Mouse (Mus musculus) neural tube, embryonic 13.5 days (tissue): ENCODE data around the gene Agap1. TPM values are rescaled to one million over a fixed set of nuclear protein-coding genes. Genes with fewer than 3 reads are reported as not detected.

Source experiments
- ATAC-seq: fragments of 200-750 bp; cut with Nextera tagmentation; 2 replicates; pipeline ENCODE4 v1.8.0; 2017; ENCODE audit warnings: low read depth, mild to moderate bottlenecking, moderate TSS enrichment, moderate library complexity
- H3K27ac ChIP-seq: fragments of 300-500 bp; sonication (generic); replicated peaks from 2 replicates; pipeline ENCODE4 v1.5.1; 2015; ENCODE audit warnings: moderate library complexity, mild to moderate bottlenecking, inconsistent platforms
- H3K27me3 ChIP-seq: fragments of 300-500 bp; sonication (generic); 2 replicates; pipeline ENCODE4 v1.6.1; 2015; ENCODE audit warnings: mild to moderate bottlenecking, inconsistent platforms
- H3K36me3 ChIP-seq: fragments of 300-500 bp; sonication (generic); 2 replicates; pipeline ENCODE4 v1.6.1; 2015; ENCODE audit warnings: mild to moderate bottlenecking, inconsistent platforms
- H3K4me1 ChIP-seq: fragments of 300-500 bp; sonication (generic); replicated peaks from 2 replicates; pipeline ENCODE4 v1.6.1; 2015; ENCODE audit warnings: inconsistent platforms
- H3K4me2 ChIP-seq: fragments of 300-500 bp; sonication (generic); 2 replicates; pipeline ENCODE4 v1.6.1; 2015; ENCODE audit warnings: inconsistent platforms, mild to moderate bottlenecking, moderate library complexity
- H3K4me3 ChIP-seq: fragments of 300-500 bp; sonication (generic); 2 replicates; pipeline ENCODE4 v1.5.1; 2015; ENCODE audit warnings: mild to moderate bottlenecking, inconsistent platforms
- H3K9ac ChIP-seq: fragments of 300-500 bp; sonication (generic); 2 replicates; pipeline ENCODE4 v1.6.1; 2015; ENCODE audit warnings: moderate library complexity, mild to moderate bottlenecking, inconsistent platforms
- H3K9me3 ChIP-seq: fragments of 300-500 bp; sonication (generic); 2 replicates; pipeline ENCODE4 v1.6.1; 2016; ENCODE audit warnings: inconsistent platforms
- WGBS: fragments of 180-500 bp; shearing (Covaris S2); methylation state at CpG from one replicate; pipeline ENCODE4 v1.1.7; 2015; 5-methylcytosine and 5-hydroxymethylcytosine counted together
- polyA plus RNA-seq: library from polyadenylated mRNA; unstranded; fragments of >200 nt; fragmentation: Nextera tagmentation; extraction: Ambion mirVana; gene quantifications from 2 replicates; pipeline ENCODE4 v1.2.1, GENCODE M21; 2015

Gene Agap1
- 48.1 and 52.9 TPM in 2 replicates for polyA plus RNA-seq

GRCm38 (mm10) chr1:89454196-89455123, at the start of gene Agap1:
Gene Agap1, plus strand, starts transcription at chr1:89454806.
- H3K4me3 ChIP-seq = peak within 1 kb of the TSS; percentile 87
- peaks cover 6% of the 10 kb centered on the region for H3K9me3 ChIP-seq
- peak within 1 kb of the TSS; percentile 94 for H3K9ac ChIP-seq
- peak; percentile 91 for ATAC-seq
- H3K4me2 ChIP-seq = peak within 1 kb of the TSS; percentile 90
- H3K36me3 ChIP-seq = no peaks in the 10 kb centered on the region
- no peaks in the 10 kb centered on the region for H3K27me3 ChIP-seq
- peaks cover 28% of the 10 kb centered on the region for H3K4me1 ChIP-seq
- under 1% methylated on average over 93 of the region's 118 CpGs for WGBS
- peak within 1 kb of the TSS; percentile 92 for H3K27ac ChIP-seq

GRCm38 (mm10) chr1:89405991-89406390, 48.6 kb upstream of the Agap1 start:
- ATAC-seq = no peak
- 44% methylated on average over 6 of the region's 6 CpGs for WGBS

GRCm38 (mm10) chr1:89407986-89408385, 46.6 kb upstream of the Agap1 start:
- Histone ChIP-seq H3K27me3 (no peaks in the 10 kb centered on the region), H3K4me2 (no peak overlapping the region), H3K9me3 (no peaks in the 10 kb centered on the region), H3K4me3 (no peak overlapping the region), H3K4me1 (0 out of 2 replicates have a peak, but pooled peaks cover 3% of the 10 kb centered on the region), H3K9ac (no peak overlapping the region), H3K27ac (no peak overlapping the region), H3K36me3 (no peaks in the 10 kb centered on the region)
- no peak for ATAC-seq
- 84% methylated on average over 8 of the region's 8 CpGs for WGBS

More at GRCm38 (mm10) chr1:89405991-89406390, 48.6 kb upstream of the Agap1 start:
- H3K27ac ChIP-seq = no peak overlapping the region
- H3K9ac ChIP-seq = no peak overlapping the region
- no peaks in the 10 kb centered on the region for H3K27me3 ChIP-seq
- no peak overlapping the region for H3K4me2 ChIP-seq
- H3K4me1 ChIP-seq = peaks cover 5% of the 10 kb centered on the region
- H3K36me3 ChIP-seq = no peaks in the 10 kb centered on the region
- H3K9me3 ChIP-seq = no peaks in the 10 kb centered on the region
- H3K4me3 ChIP-seq = no peak overlapping the region

- no peak for ATAC-seq
These were observed 41.5 kb upstream of the Agap1 start for GRCm38 (mm10) chr1:89413122-89413521.

GRCm38 (mm10) chr1:89414563-89414962, 40.0 kb upstream of the Agap1 start:
- Histone ChIP-seq H3K4me3 (no peak overlapping the region), H3K9ac (no peak overlapping the region), H3K4me1 (peaks cover 9% of the 10 kb centered on the region), H3K27me3 (no peaks in the 10 kb centered on the region), H3K9me3 (no peaks in the 10 kb centered on the region), H3K4me2 (no peak overlapping the region), H3K36me3 (no peaks in the 10 kb centered on the region), H3K27ac (no peak overlapping the region)
- WGBS = 61% methylated on average over 9 of the region's 9 CpGs
- ATAC-seq = no peak

More at GRCm38 (mm10) chr1:89413122-89413521, 41.5 kb upstream of the Agap1 start:
- H3K27me3 ChIP-seq = no peaks in the 10 kb centered on the region
- WGBS = 75% methylated on average over 2 of the region's 2 CpGs
- no peak overlapping the region for H3K9ac ChIP-seq
- H3K36me3 ChIP-seq = no peaks in the 10 kb centered on the region
- H3K4me3 ChIP-seq = no peak overlapping the region
- H3K9me3 ChIP-seq = no peaks in the 10 kb centered on the region
- H3K4me1 ChIP-seq = peaks cover 9% of the 10 kb centered on the region
- no peak overlapping the region for H3K27ac ChIP-seq
- no peak overlapping the region for H3K4me2 ChIP-seq

- Histone ChIP-seq H3K4me3 (no peak overlapping the region), H3K4me1 (peaks cover 9% of the 10 kb centered on the region), H3K27me3 (no peaks in the 10 kb centered on the region), H3K36me3 (no peaks in the 10 kb centered on the region), H3K9me3 (no peaks in the 10 kb centered on the region), H3K27ac (no peak overlapping the region), H3K9ac (no peak overlapping the region), H3K4me2 (no peak overlapping the region)
- WGBS = 22% methylated on average over 5 of the region's 5 CpGs
- ATAC-seq = no peak
These were observed 37.7 kb upstream of the Agap1 start for GRCm38 (mm10) chr1:89416929-89417328.

- H3K36me3 ChIP-seq = no peaks in the 10 kb centered on the region
- no peaks in the 10 kb centered on the region for H3K27me3 ChIP-seq
- H3K27ac ChIP-seq = no peak overlapping the region
- no peak overlapping the region for H3K9ac ChIP-seq
- no peak for ATAC-seq
- H3K4me1 ChIP-seq = no peaks in the 10 kb centered on the region
- 76% methylated on average over 11 of the region's 11 CpGs for WGBS
- H3K4me2 ChIP-seq = no peak overlapping the region
- no peak overlapping the region for H3K4me3 ChIP-seq
- no peaks in the 10 kb centered on the region for H3K9me3 ChIP-seq
These were observed 34.0 kb upstream of the Agap1 start for GRCm38 (mm10) chr1:89420642-89421041.

- H3K9me3 ChIP-seq = no peaks in the 10 kb centered on the region
- H3K27me3 ChIP-seq = no peaks in the 10 kb centered on the region
- 76% methylated on average over 4 of the region's 4 CpGs for WGBS
- no peaks in the 10 kb centered on the region for H3K36me3 ChIP-seq
- no peak overlapping the region for H3K9ac ChIP-seq
- no peak overlapping the region for H3K4me2 ChIP-seq
- ATAC-seq = no peak
- H3K4me1 ChIP-seq = no peaks in the 10 kb centered on the region
- H3K27ac ChIP-seq = no peak overlapping the region
- no peak overlapping the region for H3K4me3 ChIP-seq
These were observed 33.2 kb upstream of the Agap1 start for GRCm38 (mm10) chr1:89421401-89421800.

GRCm38 (mm10) chr1:89424563-89424962, 30.0 kb upstream of the Agap1 start:
- Histone ChIP-seq H3K9me3 (no peaks in the 10 kb centered on the region), H3K27ac (no peak overlapping the region), H3K4me3 (no peak overlapping the region), H3K36me3 (no peaks in the 10 kb centered on the region), H3K4me1 (no peaks in the 10 kb centered on the region), H3K27me3 (no peaks in the 10 kb centered on the region), H3K4me2 (no peak overlapping the region), H3K9ac (no peak overlapping the region)
- ATAC-seq = no peak
- 68% methylated on average over 6 of the region's 6 CpGs for WGBS

- no peak for ATAC-seq
- H3K4me3 ChIP-seq = no peak overlapping the region
- 80% methylated on average over 8 of the region's 8 CpGs for WGBS
These were observed 28.5 kb upstream of the Agap1 start for GRCm38 (mm10) chr1:89426137-89426536.

GRCm38 (mm10) chr1:89428671-89429070, 25.9 kb upstream of the Agap1 start:
- no peaks in the 10 kb centered on the region for H3K27me3 ChIP-seq
- H3K9ac ChIP-seq = no peak overlapping the region
- no peaks in the 10 kb centered on the region for H3K9me3 ChIP-seq
- WGBS = 84% methylated on average over 5 of the region's 5 CpGs
- H3K4me2 ChIP-seq = no peak overlapping the region
- peaks cover 8% of the 10 kb centered on the region; the same call in 1 of the 2 replicates for H3K4me1 ChIP-seq
- no peak overlapping the region for H3K27ac ChIP-seq
- H3K36me3 ChIP-seq = no peaks in the 10 kb centered on the region
- no peak for ATAC-seq
- H3K4me3 ChIP-seq = no peak overlapping the region

More at GRCm38 (mm10) chr1:89426137-89426536, 28.5 kb upstream of the Agap1 start:
- H3K9ac ChIP-seq = no peak overlapping the region
- no peaks in the 10 kb centered on the region for H3K36me3 ChIP-seq
- peaks cover 8% of the 10 kb centered on the region; the same call in 1 of the 2 replicates for H3K4me1 ChIP-seq
- no peak overlapping the region for H3K27ac ChIP-seq
- no peaks in the 10 kb centered on the region for H3K9me3 ChIP-seq
- H3K4me2 ChIP-seq = no peak overlapping the region
- no peaks in the 10 kb centered on the region for H3K27me3 ChIP-seq

GRCm38 (mm10) chr1:89429946-89430640, 24.5 kb upstream of the Agap1 start:
- WGBS = 44% methylated on average over 11 of the region's 11 CpGs
- no peak for ATAC-seq

More at GRCm38 (mm10) chr1:89429946-89430640, 24.5 kb upstream of the Agap1 start:
- peaks cover 8% of the 10 kb centered on the region for H3K4me1 ChIP-seq
- no peaks in the 10 kb centered on the region for H3K9me3 ChIP-seq
- no peak overlapping the region for H3K4me2 ChIP-seq
- no peaks in the 10 kb centered on the region for H3K36me3 ChIP-seq
- no peak overlapping the region for H3K9ac ChIP-seq
- no peak overlapping the region for H3K4me3 ChIP-seq
- H3K27ac ChIP-seq = no peak overlapping the region
- no peaks in the 10 kb centered on the region for H3K27me3 ChIP-seq
